Mouse (Mus musculus) C2C12 (cell line): ENCODE measurements around the gene Dph1.

Experiments used
- CTCF ChIP-seq: IDR thresholded peaks from one replicate; pipeline ENCODE4 v1.5.1; 2011; ENCODE audit not compliant: control insufficient read depth, insufficient read depth, insufficient read length
- FOSL1 ChIP-seq: IDR thresholded peaks from one replicate; pipeline ENCODE4 v1.8.0; 2011; ENCODE audit warnings: mild to moderate bottlenecking, low read length; ENCODE audit not compliant: poor library complexity, insufficient read depth, severe bottlenecking
- MAX ChIP-seq: IDR thresholded peaks from one replicate; pipeline ENCODE4 v1.6.1; 2011; ENCODE audit warnings: mild to moderate bottlenecking, control low read depth
- USF1 ChIP-seq: IDR thresholded peaks from one replicate; pipeline ENCODE4 v1.6.1; 2011; ENCODE audit warnings: low read depth, mild to moderate bottlenecking, control low read depth, moderate library complexity

DNA sequence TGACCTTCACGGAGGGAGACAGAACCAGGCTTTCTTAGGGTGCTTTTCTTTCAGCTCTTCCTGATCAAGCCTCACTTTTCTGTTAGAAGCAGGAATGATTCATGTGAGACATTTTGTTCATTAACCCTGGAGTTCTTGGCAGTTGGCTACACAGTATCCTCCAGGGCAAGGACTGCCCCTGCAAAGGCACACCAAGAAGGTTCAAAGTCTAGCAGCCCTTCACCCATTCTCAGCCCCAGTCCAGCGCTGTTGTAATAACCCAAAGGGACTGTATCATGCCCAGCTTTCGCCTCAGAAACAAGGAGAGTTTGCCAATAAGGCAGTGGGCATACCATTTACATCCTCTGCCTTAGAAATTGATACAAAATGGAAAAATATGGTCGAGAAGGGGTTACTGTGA, 55.7 kb downstream of the Dph1 start:
- TF ChIP-seq CTCF (no peak), MAX (no peak), USF1 (no peak), FOSL1 (no peak)
